Mouse (Mus musculus): ENCODE data around the gene Ccdc63. TPM values are rescaled to one million over a fixed set of nuclear protein-coding genes. Genes with fewer than 3 reads are reported as not detected.

The Ccdc63 gene
- total RNA-seq, 1 experiment from 2014 or later, result not detected

DNA sequence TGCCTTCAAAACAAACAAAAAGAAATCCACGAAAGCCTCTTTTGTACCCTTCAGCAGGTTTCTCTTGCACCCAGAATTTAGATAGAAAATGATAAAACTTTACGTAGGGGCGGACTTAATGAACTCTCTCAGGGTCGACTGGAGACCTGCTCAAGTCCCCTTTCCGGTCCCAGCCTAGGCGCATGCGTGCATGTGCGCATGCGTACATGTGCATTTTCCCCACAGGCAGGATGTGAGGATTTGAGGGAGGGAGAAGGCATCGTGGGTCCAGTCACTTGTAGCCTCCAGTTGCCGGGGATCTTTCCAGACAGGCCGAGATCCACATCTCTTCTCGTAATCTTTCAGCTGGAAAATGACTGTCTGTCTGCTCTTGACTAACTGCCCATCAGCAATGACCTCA, 59.2 kb downstream of the Ccdc63 start:
- no peak for DNase-seq

GRCm38 (mm10) chr5:122080930-122081329, 59.7 kb downstream of the Ccdc63 start:
- no peak for DNase-seq

DNA sequence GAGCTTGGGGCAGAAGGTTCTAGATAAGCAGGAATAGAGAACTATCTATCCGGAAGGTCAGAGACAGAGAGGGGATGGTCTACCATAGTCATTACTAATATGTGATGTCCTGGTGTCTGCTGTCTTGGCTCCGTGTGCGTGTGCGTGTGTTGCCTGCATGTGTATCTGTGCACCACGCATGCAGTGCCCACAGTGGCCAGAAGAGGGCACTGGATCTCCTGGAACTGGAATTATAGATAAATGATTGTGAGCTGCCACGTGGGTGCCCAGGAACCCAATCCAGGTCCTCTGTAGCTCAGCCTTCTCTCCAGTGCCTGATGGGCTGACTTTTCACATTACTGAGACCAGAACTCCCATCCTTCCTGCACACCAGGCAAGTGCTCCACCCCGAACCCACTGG, 60.8 kb downstream of the Ccdc63 start:
- no peak for DNase-seq

- DNase-seq, result no peak
Observed at GRCm38 (mm10) chr5:122077244-122077643, 63.4 kb downstream of the Ccdc63 start.

DNA sequence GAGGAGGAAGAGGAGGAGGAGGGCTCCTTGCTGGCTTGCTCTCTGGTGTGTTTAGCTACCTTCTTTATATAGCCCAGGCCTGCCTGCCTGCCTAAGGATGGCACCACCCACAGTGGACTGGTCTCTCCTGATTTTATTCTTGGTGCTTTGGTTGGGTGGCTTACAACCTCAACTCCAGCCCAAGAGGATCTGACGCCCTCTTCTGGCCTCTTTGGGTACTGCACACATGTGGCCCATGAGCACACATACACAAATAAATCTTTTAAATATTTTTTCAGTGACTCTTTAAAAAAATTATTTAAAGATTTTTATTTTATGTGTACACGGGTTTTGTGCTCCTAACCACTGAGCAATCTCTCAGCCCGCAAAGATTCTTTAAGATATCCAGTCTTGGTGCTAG, 64.9 kb downstream of the Ccdc63 start:
- DNase-seq, result no peak

DNA sequence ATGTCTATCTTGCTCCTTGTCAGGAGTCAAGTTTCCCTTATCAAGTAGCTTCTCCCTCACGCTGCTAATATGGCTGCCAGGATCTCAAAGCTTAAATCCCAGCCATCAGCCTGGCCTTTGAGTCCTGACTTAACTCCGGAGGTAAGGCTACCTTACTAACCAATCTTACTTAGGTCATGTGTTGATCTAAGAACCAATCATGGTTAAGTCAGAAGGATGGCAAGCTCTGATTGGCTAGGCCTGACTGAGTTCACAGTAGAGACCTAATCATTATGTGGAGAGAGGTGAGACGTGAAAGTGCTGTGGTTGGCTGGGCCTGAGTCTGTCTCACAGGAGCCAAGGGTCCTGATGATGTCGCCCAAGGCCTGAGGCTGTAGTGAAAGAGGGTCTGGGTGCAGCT, 68.6 kb downstream of the Ccdc63 start:
- no peak for DNase-seq

DNA sequence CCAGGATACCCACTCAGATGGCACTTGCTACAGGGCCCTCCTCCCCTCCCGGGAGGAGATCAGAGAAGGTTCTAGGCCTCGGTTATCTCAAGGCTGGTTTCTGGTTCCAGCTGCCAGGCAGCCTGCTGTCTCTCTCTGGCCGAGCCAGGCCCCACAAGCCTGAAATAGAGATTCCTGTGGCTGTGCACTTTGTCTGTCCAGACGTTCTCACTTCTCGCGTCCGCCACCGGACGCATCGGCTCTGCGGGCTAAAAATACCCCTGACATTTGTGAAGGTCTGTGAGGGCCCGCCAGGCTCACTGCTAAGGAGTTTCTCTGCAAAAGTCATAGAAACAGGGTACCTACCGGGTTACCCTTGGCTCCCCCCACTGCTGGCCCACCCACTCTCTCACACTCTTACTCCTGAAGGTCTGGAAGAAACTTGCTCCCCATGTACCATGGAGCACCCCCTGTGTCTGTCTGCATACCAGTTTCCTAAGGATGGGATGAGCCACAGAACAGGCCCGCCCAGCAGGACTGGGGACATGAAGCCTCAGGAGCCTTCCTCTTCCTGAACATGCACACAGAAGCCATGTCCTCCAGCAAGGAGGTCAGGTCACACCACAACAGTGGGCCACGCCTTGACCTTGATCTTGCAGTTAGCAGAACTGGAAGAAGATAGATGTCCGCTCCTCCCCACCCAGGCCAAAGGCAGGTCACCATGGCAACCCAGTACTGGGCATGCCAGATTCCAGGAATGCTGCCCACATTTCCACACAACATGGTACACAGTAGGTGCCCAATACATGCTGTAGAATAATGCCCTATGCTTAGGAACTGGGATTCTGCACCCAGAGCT, 69.4 kb downstream of the Ccdc63 start:
- peak; percentile 40 for DNase-seq

DNA sequence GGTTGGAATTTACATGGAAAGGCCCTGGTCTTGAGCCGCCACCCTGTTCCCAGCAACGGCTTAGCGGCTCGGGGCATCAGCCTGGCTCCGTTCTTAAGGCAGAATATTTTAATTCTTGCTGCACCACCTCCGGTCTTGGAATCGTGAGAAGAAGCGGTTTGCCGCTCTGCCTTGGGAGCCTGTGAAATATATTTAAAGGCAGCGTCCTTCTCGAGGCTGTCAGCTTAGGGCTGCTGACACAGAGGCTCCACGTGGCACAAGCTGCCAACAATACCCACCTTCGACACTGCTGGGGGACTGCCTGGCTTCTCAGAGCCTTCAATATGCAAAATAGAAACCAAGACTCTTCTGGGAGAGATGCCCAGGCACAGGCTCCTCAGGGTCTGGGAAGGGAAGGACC, 72.1 kb downstream of the Ccdc63 start:
- no peak for DNase-seq

- no peak for DNase-seq
Observed at GRCm38 (mm10) chr5:122063204-122063933, 77.3 kb downstream of the Ccdc63 start.

DNA sequence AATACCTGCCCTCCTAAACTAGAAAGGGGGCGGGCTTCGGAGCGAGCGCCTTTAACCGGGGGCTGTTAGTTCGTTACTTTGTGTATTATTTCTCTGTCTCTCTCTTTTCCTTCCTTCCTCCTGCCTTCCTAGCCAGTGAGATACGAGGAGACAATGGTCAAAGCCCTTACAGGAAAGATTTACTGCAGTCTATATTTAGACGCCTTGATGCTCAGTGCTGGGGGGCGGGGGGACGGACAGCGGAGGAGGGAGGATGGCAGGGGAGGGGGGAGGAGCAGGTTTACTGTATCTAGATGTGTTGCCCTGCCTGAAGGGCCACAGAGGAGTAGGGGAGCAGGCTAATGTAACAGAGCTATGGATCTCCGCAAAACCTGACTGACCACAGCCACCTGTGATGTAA, 78.1 kb downstream of the Ccdc63 start:
- no peak for DNase-seq

DNA sequence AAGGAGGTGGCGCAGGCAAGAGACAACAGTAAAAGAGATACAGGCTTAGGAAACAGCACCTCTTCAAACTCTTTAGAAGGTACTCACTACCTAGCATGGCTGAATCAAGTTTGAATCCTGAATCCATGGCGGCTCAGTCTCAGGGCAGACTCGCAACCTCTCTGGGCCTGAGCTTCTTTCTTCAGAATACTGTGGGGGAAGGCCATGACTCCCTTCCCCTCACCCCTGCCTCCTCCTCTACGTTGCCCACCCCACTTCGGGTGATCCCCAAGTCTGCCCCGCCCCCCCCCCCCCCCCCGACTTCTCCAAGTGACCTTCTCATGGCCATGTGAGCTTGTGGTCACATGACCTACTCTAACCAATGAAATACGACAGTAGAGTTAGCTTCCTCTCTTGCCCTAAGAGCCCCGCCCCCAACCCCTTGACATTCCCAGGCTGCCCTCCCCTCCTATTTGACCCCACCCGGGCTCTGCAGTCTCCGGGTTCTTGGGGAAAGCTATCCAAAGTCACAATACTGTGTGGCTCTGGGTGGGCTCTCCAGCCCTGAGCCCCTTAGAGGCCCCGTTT, 79.8 kb downstream of the Ccdc63 start:
- no peak for DNase-seq

GRCm38 (mm10) chr5:122059060-122060017, 81.3 kb downstream of the Ccdc63 start:
- peak; percentile 64 for DNase-seq

Other genes starting within 250 kb of the Ccdc63 start
- gene Cux2, start 90.7 kb downstream of the Ccdc63 start, total RNA-seq (2021), result 20.9 and 29.8 TPM in 2 replicates
- not detected in 2 replicates for gene Myl2, start 39.9 kb downstream of the Ccdc63 start, total RNA-seq (2021)
- gene Ppp1cc, start 17.5 kb upstream of the Ccdc63 start, total RNA-seq (2021), result 182 and 186 TPM in 2 replicates
- 0.81 and 1.9 TPM in 2 replicates for gene Hvcn1, start 66.0 kb upstream of the Ccdc63 start, total RNA-seq (2021)
- gene Tctn1, start 123.6 kb upstream of the Ccdc63 start, total RNA-seq (2021), result 16.5 and 19.0 TPM in 2 replicates
- gene Pptc7, start 143.5 kb upstream of the Ccdc63 start, total RNA-seq (2021), result 48.2 and 52.6 TPM in 2 replicates
- 3.9 and 5.1 TPM in 2 replicates for gene Rad9b, start 213.4 kb upstream of the Ccdc63 start, total RNA-seq (2021)
- 123 and 135 TPM in 2 replicates for gene Vps29, start 213.5 kb upstream of the Ccdc63 start, total RNA-seq (2021)
- gene Gpn3, start 231.1 kb upstream of the Ccdc63 start, total RNA-seq (2021), result 38.2 and 42.6 TPM in 2 replicates
- gene Fam216a, start 231.5 kb upstream of the Ccdc63 start, total RNA-seq (2021), result 31.3 and 32.1 TPM in 2 replicates